Mouse (Mus musculus): ENCODE data around the gene Elf3.
"Not testable (repeated sequence)": the region's sequence is repeated elsewhere in the genome, so short reads cannot be mapped to it uniquely, and the experiment has no call there.

Gene Elf3

GRCm38 (mm10) chr1:135258380-135259127, at the start of gene Elf3:
Gene Elf3, minus strand, starts transcription at chr1:135258568.
- no peak for DNase-seq (ENCODE audit: low read depth, low spot score)

GRCm38 (mm10) chr1:135290908-135291307, 32.5 kb upstream of the Elf3 start:
- no peak for DNase-seq (ENCODE audit: low read depth, low spot score)

GRCm38 (mm10) chr1:135286311-135286710, 27.9 kb upstream of the Elf3 start:
- DNase-seq (ENCODE audit: low read depth, low spot score), result no peak

GRCm38 (mm10) chr1:135283826-135284291, 25.5 kb upstream of the Elf3 start, which contains the start of gene Rnpep:
Gene Rnpep, minus strand, starts transcription at chr1:135284084.
- peak; percentile 87 for DNase-seq (ENCODE audit: low read depth, low spot score)

GRCm38 (mm10) chr1:135283287-135283825, 25.0 kb upstream of the Elf3 start:
- DNase-seq (ENCODE audit: low read depth, low spot score), result no peak

GRCm38 (mm10) chr1:135282536-135283286, 24.3 kb upstream of the Elf3 start:
- DNase-seq (ENCODE audit: low read depth, low spot score), result peak; percentile 61

- DNase-seq (ENCODE audit: low read depth, low spot score), result no peak
Observed at GRCm38 (mm10) chr1:135281841-135282240, 23.5 kb upstream of the Elf3 start.

- DNase-seq (ENCODE audit: low read depth, low spot score), result no peak
Observed at GRCm38 (mm10) chr1:135280646-135281045, 22.3 kb upstream of the Elf3 start.

- no peak for DNase-seq (ENCODE audit: low read depth, low spot score)
Observed at GRCm38 (mm10) chr1:135271371-135271770, 13.0 kb upstream of the Elf3 start.

GRCm38 (mm10) chr1:135267663-135268446, 9.5 kb upstream of the Elf3 start:
- no peak for DNase-seq (ENCODE audit: low read depth, low spot score)

GRCm38 (mm10) chr1:135265834-135266233, 7.5 kb upstream of the Elf3 start:
- no peak for DNase-seq (ENCODE audit: low read depth, low spot score)

GRCm38 (mm10) chr1:135263316-135263715, 4.9 kb upstream of the Elf3 start:
- no peak for DNase-seq (ENCODE audit: low read depth, low spot score)

- no peak for DNase-seq (ENCODE audit: low read depth, low spot score)
Observed at GRCm38 (mm10) chr1:135262329-135262728, 4.0 kb upstream of the Elf3 start.

GRCm38 (mm10) chr1:135260931-135261330, 2.6 kb upstream of the Elf3 start:
- DNase-seq (ENCODE audit: low read depth, low spot score), result no peak

GRCm38 (mm10) chr1:135259128-135259436, 714 bp upstream of the Elf3 start:
- DNase-seq (ENCODE audit: low read depth, low spot score), result peak; percentile 84

GRCm38 (mm10) chr1:135256299-135256698, 2.1 kb downstream of the Elf3 start:
- DNase-seq (ENCODE audit: low read depth, low spot score), result peak; percentile 42

GRCm38 (mm10) chr1:135252854-135253253, 5.5 kb downstream of the Elf3 start:
- DNase-seq (ENCODE audit: low read depth, low spot score), result no peak

- no peak for DNase-seq (ENCODE audit: low read depth, low spot score)
Observed at GRCm38 (mm10) chr1:135251405-135251804, 7.0 kb downstream of the Elf3 start.

- DNase-seq (ENCODE audit: low read depth, low spot score), result no peak
Observed at GRCm38 (mm10) chr1:135250706-135251105, 7.7 kb downstream of the Elf3 start.

- DNase-seq (ENCODE audit: low read depth, low spot score), result peak; percentile 47
Observed at GRCm38 (mm10) chr1:135248434-135248850, 9.9 kb downstream of the Elf3 start.

- no peak for DNase-seq (ENCODE audit: low read depth, low spot score)
Observed at GRCm38 (mm10) chr1:135244014-135244413, 14.4 kb downstream of the Elf3 start.

GRCm38 (mm10) chr1:135240206-135240605, 18.2 kb downstream of the Elf3 start:
- DNase-seq (ENCODE audit: low read depth, low spot score), result not testable (repeated sequence)
